In the genomic region with DNA sequence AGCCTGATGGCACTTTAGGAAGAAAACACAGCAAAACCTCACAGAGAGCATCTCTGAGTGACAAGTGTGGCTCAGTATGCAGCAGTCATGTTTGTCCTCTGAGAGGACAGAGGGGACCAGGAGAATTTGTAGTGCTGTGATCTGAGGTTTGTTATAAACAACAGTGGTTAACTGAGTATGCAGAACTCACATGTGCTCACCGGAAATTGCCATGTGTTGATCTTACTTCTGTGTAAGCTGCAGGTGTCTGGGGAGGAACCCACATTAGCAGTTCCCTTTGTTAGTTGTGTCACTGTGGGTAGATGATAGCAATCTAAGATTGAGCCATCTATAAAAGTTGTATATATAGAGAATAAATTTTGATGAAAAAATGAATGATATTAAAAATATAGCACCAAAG, we compare ENCODE assay signal across 18 mouse cellular contexts. TPM values are rescaled to one million over a fixed set of nuclear protein-coding genes. Genes with fewer than 3 reads are reported as not detected.
DNase-seq lines count a peak whose midpoint lies in the region; ATAC-seq lines count a peak whose summit lies in the region.
"Had no signal": no experiment of that assay in that cellular context is flagged by ENCODE, and none has a peak within 500 bp of the region (broad histone marks: within the 10 kb centered on the region; RNA-seq: fewer than 3 reads in every experiment).

No protein-coding gene starts in this region.

- peak; percentile 39 for ATAC-seq in CD4-positive, CD25-positive, alpha-beta regulatory T cell, adult 4 months
- ATAC-seq: forebrain, postnatal 0 days; hindbrain, postnatal 0 days; intestine, embryonic 15.5 days; Patski had no signal

- peak; percentile 72 for DNase-seq in naive thymus-derived CD4-positive, alpha-beta T cell, adult 2 months (ENCODE audit: low read depth)
- peak; percentile 50 for DNase-seq in thymus, postnatal 14 days
- DNase-seq in adrenal gland, adult 18-20 months (ENCODE audit: low spot score in 2 of 2) = no peak
- DNase-seq in right cerebral cortex, postnatal 14 days = no peak
- no peak for DNase-seq in kidney, postnatal 4 days
- DNase-seq: adrenal gland, adult 8-10 months; adrenal gland, postnatal 36 days; cerebellum, adult 2 months; cerebellum, postnatal 14 days; forebrain, postnatal 0 days; gastrocnemius, adult 2 months; gastrocnemius, postnatal 25 days; heart, postnatal 10 days; heart, postnatal 4 days had no signal

RNA-seq across cellular contexts. Expression of gene Kidins220, which starts 35.7 kb away (rescaled TPM):
- 10 to 100 TPM; 14.1 to 19.3 TPM for polyA plus RNA-seq in CD4-positive, CD25-positive, alpha-beta regulatory T cell, adult 4 months (2017; shearing (Covaris generic))
- 10 to 100 TPM; 75.4 to 97.5 TPM for total RNA-seq in adrenal gland, adult 18-20 months (2021)

Comparison
In these comparisons a context has a peak if more than half of its experiments do, and no peak if none do; other contexts are left out.
1. DNase-seq: peak in naive thymus-derived CD4-positive, alpha-beta T cell, adult 2 months (single experiment) and thymus, postnatal 14 days (single experiment); none in adrenal gland, adult 18-20 months (0 of 2), right cerebral cortex, postnatal 14 days (single experiment) and kidney, postnatal 4 days (0 of 2).